Mouse (Mus musculus) liver, embryonic 12.5 days (tissue): ENCODE measurements around the gene Ddah2. TPM values are rescaled to one million over a fixed set of nuclear protein-coding genes. Genes with fewer than 3 reads are reported as not detected.
"Not testable (repeated sequence)": the region's sequence is repeated elsewhere in the genome, so short reads cannot be mapped to it uniquely, and the experiment has no call there.

Experiments
- ATAC-seq: fragments of 200-750 bp; cut with Nextera tagmentation; 2 replicates; pipeline ENCODE4 v1.8.0; 2017; ENCODE audit warnings: moderate number of reproducible peaks, mild to moderate bottlenecking, moderate library complexity
- H3K27ac ChIP-seq: fragments of 300-500 bp; sonication (generic); 2 replicates; pipeline ENCODE4 v1.5.1; 2016; ENCODE audit warnings: mild to moderate bottlenecking
- H3K27me3 ChIP-seq: fragments of 300-500 bp; sonication (generic); replicated peaks from 2 replicates; pipeline ENCODE4 v1.6.1; 2016; ENCODE audit warnings: mild to moderate bottlenecking, moderate library complexity
- H3K36me3 ChIP-seq: fragments of 300-500 bp; sonication (generic); 2 replicates; pipeline ENCODE4 v1.6.1; 2016; ENCODE audit warnings: mild to moderate bottlenecking, moderate library complexity
- H3K4me1 ChIP-seq: fragments of 300-500 bp; sonication (generic); 2 replicates; pipeline ENCODE4 v1.6.1; 2016
- H3K4me2 ChIP-seq: fragments of 300-500 bp; sonication (generic); 2 replicates; pipeline ENCODE4 v1.6.1; 2016; ENCODE audit warnings: mild to moderate bottlenecking, moderate library complexity
- H3K4me3 ChIP-seq: fragments of 300-500 bp; sonication (generic); 2 replicates; pipeline ENCODE4 v1.5.1; 2016; ENCODE audit warnings: mild to moderate bottlenecking, moderate library complexity
- H3K9ac ChIP-seq: fragments of 300-500 bp; sonication (generic); 2 replicates; pipeline ENCODE4 v1.6.1; 2016; ENCODE audit warnings: mild to moderate bottlenecking, moderate library complexity
- H3K9me3 ChIP-seq: fragments of 300-500 bp; sonication (generic); replicated peaks from 2 replicates; pipeline ENCODE4 v1.6.1; 2016; ENCODE audit warnings: mild to moderate bottlenecking, moderate library complexity
- WGBS: fragments of 180-500 bp; shearing (Covaris S2); methylation state at CpG from one replicate; pipeline ENCODE4 v1.1.7; 2016; ENCODE audit not compliant: insufficient replicate concordance; 5-methylcytosine and 5-hydroxymethylcytosine counted together
- polyA plus RNA-seq: library from polyadenylated mRNA; unstranded; fragments of >200 nt; fragmentation: Nextera tagmentation; extraction: Ambion mirVana; gene quantifications from 2 replicates; pipeline ENCODE4 v1.2.1, GENCODE M21; 2016

Ddah2 gene
- polyA plus RNA-seq, 1 experiment from 2014 or later = 49.0 TPM

DNA sequence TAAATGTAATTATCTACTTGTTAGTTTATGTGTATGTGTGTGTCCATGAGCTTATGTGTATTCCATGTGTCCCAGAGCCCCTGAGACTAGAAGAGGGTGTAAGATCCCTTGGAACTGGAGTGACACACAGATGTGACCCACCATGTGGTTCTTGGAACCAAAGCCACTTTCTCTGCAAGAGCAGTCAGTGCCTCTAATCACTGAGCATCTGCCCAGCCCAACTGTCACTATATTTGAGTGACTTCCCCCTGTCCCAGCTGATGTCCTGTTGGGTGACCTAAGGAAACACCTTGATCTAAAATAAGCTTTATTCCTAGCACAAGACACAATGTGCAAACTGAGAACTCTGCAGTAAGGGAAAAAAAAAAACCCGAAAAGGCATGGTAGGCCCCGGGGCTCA lies 30.5 kb upstream of the Ddah2 start:
- no peak for ATAC-seq
- Histone ChIP-seq H3K4me3 (no peak overlapping the region), H3K4me1 (peaks cover 87% of the 10 kb centered on the region), H3K27me3 (0 out of 2 replicates have a peak, but pooled peaks cover 6% of the 10 kb centered on the region), H3K36me3 (no peaks in the 10 kb centered on the region), H3K9me3 (no peaks in the 10 kb centered on the region), H3K4me2 (no peak overlapping the region), H3K27ac (no peak overlapping the region), H3K9ac (no peak overlapping the region)
- WGBS = 72% methylated on average over 2 of the region's 2 CpGs

DNA sequence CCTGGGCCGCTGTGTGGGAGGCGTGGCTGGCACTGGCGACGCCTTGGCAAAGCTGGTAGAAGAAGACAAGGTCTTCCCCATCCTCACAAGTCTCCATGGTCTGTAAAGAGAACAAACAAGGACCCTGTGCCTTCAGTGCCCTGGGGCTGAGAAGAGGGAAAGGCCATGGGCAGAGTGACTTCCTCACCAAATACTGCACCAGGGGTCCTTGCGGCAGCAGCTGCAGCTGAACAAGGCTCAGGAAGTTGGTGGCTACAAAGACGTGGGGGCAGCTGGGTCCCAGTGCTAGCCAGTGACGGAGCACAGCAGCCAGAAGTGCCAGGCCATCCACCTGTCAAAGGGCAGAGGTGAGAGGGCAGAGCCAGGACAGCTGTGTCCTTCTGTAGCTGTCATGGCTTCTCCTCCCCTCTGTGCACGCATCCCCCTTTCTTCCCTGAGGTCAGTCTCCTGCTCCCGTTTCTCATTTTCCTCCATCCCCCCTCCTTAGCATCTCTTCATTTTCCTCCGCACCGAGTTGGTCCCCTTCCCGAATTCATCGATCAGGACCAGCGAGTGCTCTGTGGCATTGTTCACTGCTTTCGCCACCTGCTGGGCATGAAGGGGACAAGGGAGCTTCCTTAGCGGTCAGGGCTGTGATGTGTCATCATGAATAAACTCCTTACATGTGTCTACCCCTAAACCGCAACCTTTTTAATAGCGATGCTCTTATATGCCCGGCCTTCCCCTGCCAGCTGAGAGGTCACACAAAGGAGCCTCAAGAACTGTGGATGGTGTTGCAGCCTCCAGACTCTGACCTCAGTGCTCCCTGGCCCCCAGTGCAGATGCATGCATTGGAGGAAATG lies 28.9 kb upstream of the Ddah2 start:
- ATAC-seq = no peak
- WGBS = 42% methylated on average over 19 of the region's 19 CpGs
- Histone ChIP-seq H3K4me2 (0 out of 2 replicates have a peak overlapping the region, but pooled peaks have one; percentile 10), H3K27ac (no peak overlapping the region), H3K4me1 (peaks cover 76% of the 10 kb centered on the region), H3K4me3 (no peak overlapping the region), H3K36me3 (no peaks in the 10 kb centered on the region), H3K9me3 (no peaks in the 10 kb centered on the region), H3K27me3 (0 out of 2 replicates have a peak, but pooled peaks cover 3% of the 10 kb centered on the region), H3K9ac (no peak overlapping the region)

DNA sequence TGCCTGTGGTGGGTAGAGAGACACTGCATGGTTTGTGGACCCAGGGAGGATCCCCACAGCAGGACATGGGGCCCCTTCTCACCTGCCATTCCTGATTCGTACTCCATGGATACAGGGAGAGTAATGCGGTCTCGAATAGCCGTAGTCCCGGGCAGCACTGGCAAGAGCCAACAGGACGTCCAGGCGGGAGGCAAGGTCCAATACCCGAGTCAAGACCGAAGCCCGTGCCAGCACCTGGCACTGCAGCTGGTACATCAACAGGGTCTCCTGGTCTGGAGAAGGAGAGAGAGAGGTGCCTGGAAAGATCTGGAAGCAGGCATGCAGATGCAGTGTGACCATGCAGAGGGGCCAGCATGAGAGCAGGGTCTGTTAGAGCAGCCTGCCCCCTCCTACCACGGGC lies 27.6 kb upstream of the Ddah2 start:
- H3K4me3 ChIP-seq = no peak overlapping the region
- H3K27ac ChIP-seq = no peak overlapping the region
- ATAC-seq = no peak
- 0 out of 2 replicates have a peak, but pooled peaks cover 3% of the 10 kb centered on the region for H3K27me3 ChIP-seq
- no peak overlapping the region for H3K4me2 ChIP-seq
- H3K9me3 ChIP-seq = no peaks in the 10 kb centered on the region
- 91% methylated on average over 11 of the region's 11 CpGs for WGBS
- no peak overlapping the region for H3K9ac ChIP-seq
- H3K4me1 ChIP-seq = peaks cover 66% of the 10 kb centered on the region
- H3K36me3 ChIP-seq = no peaks in the 10 kb centered on the region

DNA sequence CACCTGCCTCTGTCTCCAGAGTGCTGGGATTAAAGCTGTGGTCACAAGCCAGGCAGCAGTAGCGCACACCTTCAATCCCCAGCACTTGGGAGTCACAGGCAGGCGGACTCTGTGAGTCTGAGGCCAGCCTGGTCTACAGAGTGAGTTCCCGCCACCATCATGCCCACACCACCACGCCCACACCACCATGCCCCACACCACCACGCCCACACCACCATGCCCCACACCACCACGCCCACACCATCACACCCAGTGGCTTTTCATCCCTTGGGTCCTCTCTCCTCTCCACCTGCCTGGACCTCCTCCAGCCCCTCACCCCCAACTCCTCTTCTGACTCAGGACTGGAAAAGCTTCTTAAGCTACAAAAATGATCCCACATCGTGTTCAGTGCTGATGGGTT lies 27.0 kb upstream of the Ddah2 start:
- Histone ChIP-seq H3K27me3 (0 out of 2 replicates have a peak, but pooled peaks cover 3% of the 10 kb centered on the region), H3K4me1 (peaks cover 62% of the 10 kb centered on the region), H3K27ac (no peak overlapping the region), H3K9me3 (no peaks in the 10 kb centered on the region), H3K36me3 (no peaks in the 10 kb centered on the region), H3K9ac (no peak overlapping the region), H3K4me2 (no peak overlapping the region), H3K4me3 (no peak overlapping the region)
- ATAC-seq = no peak
- WGBS = 59% methylated on average over 7 of the region's 7 CpGs

DNA sequence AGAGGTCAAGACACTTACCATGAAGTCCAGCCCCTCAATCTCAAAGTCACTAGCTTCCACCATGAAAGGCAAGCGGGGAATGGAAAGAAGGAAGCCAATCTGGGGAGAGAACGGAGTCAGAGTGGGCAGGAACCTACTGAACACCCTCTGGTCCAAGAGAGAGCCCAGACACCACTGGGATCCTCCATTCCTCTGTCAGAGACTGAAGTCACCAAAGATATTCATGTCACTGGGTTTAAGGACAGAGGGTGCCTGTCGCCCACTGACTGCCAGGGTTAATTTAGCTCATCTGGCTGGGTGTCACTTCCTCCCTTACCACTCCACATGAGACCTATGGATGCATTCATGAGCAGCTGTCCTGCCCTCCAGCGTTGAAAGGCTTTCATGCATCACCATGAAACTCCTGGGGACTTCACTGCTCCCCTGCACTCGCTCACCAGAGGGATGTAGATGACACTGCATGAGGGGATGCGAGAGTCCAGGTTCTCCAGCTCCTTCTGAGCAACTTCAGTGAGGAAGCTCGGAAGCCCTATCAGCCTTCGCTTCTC lies 26.4 kb upstream of the Ddah2 start:
- no peaks in the 10 kb centered on the region for H3K36me3 ChIP-seq
- peaks cover 58% of the 10 kb centered on the region for H3K4me1 ChIP-seq
- 60% methylated on average over 8 of the region's 8 CpGs for WGBS
- no peak overlapping the region for H3K4me2 ChIP-seq
- no peak overlapping the region for H3K4me3 ChIP-seq
- no peak overlapping the region for H3K27ac ChIP-seq
- no peak overlapping the region for H3K9ac ChIP-seq
- no peak for ATAC-seq
- no peaks in the 10 kb centered on the region for H3K9me3 ChIP-seq
- 0 out of 2 replicates have a peak, but pooled peaks cover 3% of the 10 kb centered on the region for H3K27me3 ChIP-seq

DNA sequence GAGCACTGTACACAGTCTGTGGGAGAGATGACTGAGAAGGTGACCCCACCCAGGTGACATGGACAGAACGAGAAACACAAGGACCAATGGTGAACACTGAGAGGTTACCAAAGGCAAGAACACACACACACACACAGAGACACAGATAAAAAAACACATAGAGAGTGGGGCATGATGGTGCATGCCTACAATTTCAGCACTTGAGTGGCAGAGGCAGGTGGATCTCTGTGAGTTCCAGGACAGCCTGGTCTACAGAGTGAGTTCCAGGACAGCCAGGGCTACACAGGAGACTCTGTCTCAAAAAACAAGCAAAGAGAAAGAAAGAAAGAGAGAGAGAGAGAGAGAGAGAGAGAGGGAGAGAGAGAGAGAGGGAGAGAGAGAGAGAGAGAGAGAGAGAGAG lies 25.1 kb upstream of the Ddah2 start:
- not testable (repeated sequence) for H3K4me3 ChIP-seq, H3K27ac ChIP-seq, ATAC-seq, H3K4me2 ChIP-seq, H3K27me3 ChIP-seq, H3K9me3 ChIP-seq, H3K36me3 ChIP-seq, H3K9ac ChIP-seq
- WGBS = 63% methylated on average over 1 of the region's 1 CpGs
- peaks cover 45% of the 10 kb centered on the region for H3K4me1 ChIP-seq

DNA sequence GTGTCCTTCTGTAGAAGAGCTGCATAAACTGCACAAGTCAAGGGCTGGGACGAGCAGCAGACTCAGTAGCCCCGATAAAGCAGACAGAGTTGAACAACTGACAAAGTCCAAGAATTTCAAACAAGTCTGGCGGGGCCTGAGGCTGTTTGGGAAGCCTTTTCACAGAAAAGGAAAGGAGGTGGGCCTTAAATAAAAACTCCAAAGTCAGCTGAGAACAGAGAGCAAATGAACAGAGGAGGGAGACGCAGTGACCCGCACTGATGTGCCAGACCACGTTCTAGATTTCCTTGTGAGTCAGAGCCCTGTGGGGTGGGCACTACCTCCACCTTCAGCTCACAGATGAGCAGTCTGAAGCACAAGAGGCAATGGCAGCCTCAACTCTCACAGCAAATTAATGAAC lies 23.9 kb upstream of the Ddah2 start:
- no peaks in the 10 kb centered on the region for H3K9me3 ChIP-seq
- peaks cover 43% of the 10 kb centered on the region for H3K4me1 ChIP-seq
- no peak overlapping the region for H3K9ac ChIP-seq
- 0 out of 2 replicates have a peak, but pooled peaks cover 3% of the 10 kb centered on the region for H3K27me3 ChIP-seq
- H3K4me2 ChIP-seq = no peak overlapping the region
- ATAC-seq = no peak
- H3K4me3 ChIP-seq = no peak overlapping the region
- WGBS = 66% methylated on average over 6 of the region's 6 CpGs
- 0 out of 2 replicates have a peak overlapping the region, but pooled peaks have one; percentile 23 for H3K27ac ChIP-seq
- H3K36me3 ChIP-seq = no peaks in the 10 kb centered on the region

DNA sequence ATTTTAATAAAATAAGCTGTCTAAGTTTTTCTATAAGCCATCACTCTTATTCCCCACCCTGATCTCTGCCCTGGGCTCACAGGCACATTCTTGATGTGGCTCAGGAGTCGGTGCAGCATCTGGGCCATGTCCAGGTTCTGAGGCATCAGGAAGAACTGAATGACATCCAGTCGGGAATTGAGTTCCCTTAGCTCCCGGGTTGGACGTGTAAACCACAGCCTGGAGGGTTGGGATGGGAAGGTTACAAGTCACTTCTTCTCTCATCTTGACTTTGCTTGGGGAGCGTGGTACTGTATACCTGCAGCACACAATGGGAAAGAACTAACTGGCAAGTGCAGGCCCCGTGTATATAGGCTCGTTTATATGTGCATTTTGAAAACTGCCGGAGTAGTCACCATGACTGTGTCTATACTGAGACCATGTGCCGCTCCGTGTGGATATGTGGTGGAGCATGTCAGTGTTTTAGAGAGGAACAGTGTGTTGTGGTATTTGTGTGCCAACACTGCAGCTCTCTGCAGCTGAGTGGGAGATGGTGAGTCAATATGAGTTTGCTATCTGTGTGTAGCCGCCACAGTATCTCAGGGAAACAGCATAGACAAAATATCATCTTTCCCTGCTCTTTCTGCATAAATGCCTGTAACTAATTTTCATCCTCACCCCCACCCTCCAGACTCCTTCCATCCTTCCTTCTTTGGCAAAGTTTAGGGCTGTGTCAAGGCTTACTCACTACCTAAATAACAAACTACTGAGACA lies 19.5 kb upstream of the Ddah2 start:
- 76% methylated on average over 11 of the region's 11 CpGs for WGBS

DNA sequence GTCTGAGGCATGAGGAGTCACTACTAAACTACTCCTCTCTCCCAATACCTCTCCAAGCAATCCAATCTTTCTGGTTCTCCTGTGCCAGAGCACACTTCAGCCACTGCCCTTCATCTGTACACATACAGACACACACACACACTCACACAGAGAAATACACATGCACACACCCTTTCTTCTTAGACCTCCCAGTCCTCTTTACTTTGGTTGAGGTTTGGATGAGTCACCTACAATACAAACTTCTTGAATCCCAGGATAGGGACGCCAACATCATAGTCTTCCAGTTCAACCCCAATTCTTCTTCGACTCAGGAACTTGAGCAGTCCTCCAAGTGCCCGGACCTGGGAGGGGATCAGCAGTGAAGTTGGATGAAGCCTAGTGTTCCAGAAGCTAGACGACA lies 15.0 kb upstream of the Ddah2 start:
- Histone ChIP-seq H3K4me1 (peaks cover 84% of the 10 kb centered on the region), H3K27me3 (no peaks in the 10 kb centered on the region), H3K4me2 (peak overlapping the region; percentile 98; the same call in 1 of the 2 replicates), H3K9ac (no peak overlapping the region), H3K4me3 (no peak overlapping the region), H3K9me3 (no peaks in the 10 kb centered on the region), H3K27ac (peak overlapping the region; percentile 94), H3K36me3 (no peaks in the 10 kb centered on the region)
- no peak for ATAC-seq
- whole genome bisulfite sequencing = 69% methylated on average over 4 of the region's 4 CpGs

More for the DNA sequence above, 19.5 kb upstream of the Ddah2 start:
- Histone ChIP-seq H3K4me2 (no peak overlapping the region), H3K27ac (no peak overlapping the region), H3K27me3 (no peaks in the 10 kb centered on the region), H3K9ac (no peak overlapping the region), H3K4me3 (no peak overlapping the region), H3K4me1 (peaks cover 48% of the 10 kb centered on the region), H3K36me3 (no peaks in the 10 kb centered on the region), H3K9me3 (no peaks in the 10 kb centered on the region)
- ATAC-seq = 0 out of 2 replicates have a peak, but pooled peaks have one; percentile 24

DNA sequence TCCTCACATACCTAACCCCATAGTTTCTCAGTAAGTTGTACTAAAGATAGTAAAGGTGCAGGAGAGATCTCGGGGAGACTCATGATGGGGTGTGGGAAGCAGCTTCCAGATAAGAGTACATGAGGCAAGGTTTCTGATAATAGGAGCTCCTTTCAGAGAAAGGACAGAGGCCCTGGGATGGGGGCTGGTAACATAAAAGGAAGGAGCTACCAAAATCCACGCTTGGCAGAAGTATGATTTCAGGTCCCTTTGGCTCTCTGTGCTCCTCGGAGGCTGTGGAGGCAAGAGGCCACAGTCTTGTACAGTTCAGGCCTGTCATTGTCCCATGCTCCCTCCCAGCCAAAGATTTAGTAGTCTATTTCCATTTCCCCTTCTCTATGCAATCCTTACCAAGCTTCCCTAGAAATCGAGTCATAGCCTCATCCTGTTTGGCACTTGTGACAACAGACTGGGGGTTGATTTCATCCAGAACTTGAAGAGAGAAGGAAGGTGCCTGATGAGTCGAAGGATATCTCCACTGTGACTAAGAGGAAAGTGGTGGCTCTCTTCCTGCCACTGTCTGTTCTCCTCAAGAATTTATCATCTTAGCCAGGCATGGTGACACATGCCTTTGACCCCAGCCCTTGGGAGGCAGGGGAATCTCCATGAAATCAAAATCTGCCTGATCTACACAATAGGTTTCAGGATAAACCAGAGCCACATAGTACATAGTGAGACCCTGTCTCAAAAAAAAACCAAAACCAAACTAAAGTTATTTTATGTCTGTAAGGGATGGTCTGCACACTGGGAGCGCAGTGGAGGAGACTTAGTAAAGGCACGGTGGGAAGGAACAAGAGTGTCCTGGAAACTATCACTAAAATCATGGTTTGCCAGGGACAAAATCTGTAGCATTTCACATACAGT lies 13.7 kb upstream of the Ddah2 start:
- WGBS = 26% methylated on average over 7 of the region's 7 CpGs
- Histone ChIP-seq H3K4me2 (peak overlapping the region; percentile 98), H3K36me3 (no peaks in the 10 kb centered on the region), H3K4me1 (peaks cover 85% of the 10 kb centered on the region), H3K9me3 (no peaks in the 10 kb centered on the region), H3K27me3 (no peaks in the 10 kb centered on the region), H3K9ac (peak overlapping the region; percentile 89), H3K4me3 (peak overlapping the region; percentile 70), H3K27ac (peak overlapping the region; percentile 94)
- ATAC-seq = peak; percentile 58
